8 mouse cellular contexts compared by ENCODE assay signal in genomic region chr16:32246952-32247370, GRCm38 (mm10). TPM values are rescaled to one million over a fixed set of nuclear protein-coding genes. Genes with fewer than 3 reads are reported as not detected.
A peak's percentile ranks its signal among the peaks of the same experiment; 100 is the strongest.
DNase-seq lines count a peak whose midpoint lies in the region; ATAC-seq lines count a peak whose summit lies in the region.

Gene Fbxo45, minus strand, starts transcription at chr16:32247158.
Gene Wdr53, plus strand, starts transcription at chr16:32247227.

- H3K27ac ChIP-seq in hindbrain, embryonic 16.5 days (ENCODE audit: low read depth, low read length), result peak within 1 kb of the TSS; percentile 95
- peak within 1 kb of the TSS; percentile 70 for H3K27ac ChIP-seq in macrophage

- H3K36me3 ChIP-seq in hindbrain, embryonic 16.5 days (ENCODE audit: control insufficient read depth, insufficient read depth, low read length), result peaks cover 3% of the 10 kb centered on the region; the same call in 1 of the 2 replicates
- no peaks in the 10 kb centered on the region for H3K36me3 ChIP-seq in macrophage (ENCODE audit: inconsistent target)

- peak within 1 kb of the TSS; percentile 96 for H3K9ac ChIP-seq in hindbrain, embryonic 16.5 days (ENCODE audit: low read depth, low read length)

- peak within 1 kb of the TSS; percentile 81 for H3K4me2 ChIP-seq in hindbrain, embryonic 16.5 days (ENCODE audit: low read length)

- H3K79me2 ChIP-seq in macrophage (ENCODE audit: inconsistent target), result peaks cover 74% of the 10 kb centered on the region

- H3K27me3 ChIP-seq in hindbrain, embryonic 16.5 days (replicated peaks; ENCODE audit: control insufficient read depth, insufficient read depth, low read length), result no peaks in the 10 kb centered on the region

- peak; percentile 99 for ATAC-seq in hindbrain, embryonic 16.5 days

- no peaks in the 10 kb centered on the region for H3K9me3 ChIP-seq in hindbrain, embryonic 16.5 days (ENCODE audit: control insufficient read depth, low read length)

- under 1% methylated on average over 47 of the region's 48 CpGs for WGBS in hindbrain, embryonic 16.5 days
- 0% methylated on average over 46 of the region's 48 CpGs for WGBS in macrophage (ENCODE audit: missing documents)

- peak within 1 kb of the TSS; percentile 99 for H3K4me3 ChIP-seq in hindbrain, embryonic 16.5 days (ENCODE audit: low read length)
- H3K4me3 ChIP-seq in macrophage (ENCODE audit: inconsistent target), result peak within 1 kb of the TSS; percentile 99

- peak; percentile 92 for DNase-seq in WW6 (ENCODE audit: low read depth, low spot score)
- DNase-seq in cerebellum, postnatal 4 days (ENCODE audit: low spot score in 2 of 2), result peak; percentile 90 to 95
- DNase-seq in gastrocnemius, adult 18-20 months (ENCODE audit: low spot score), result peak; percentile 96
- peak; percentile 99 for DNase-seq in left cerebral cortex, adult 18-20 months (ENCODE audit: low spot score in 2 of 2)
- DNase-seq in right cerebral cortex, adult 18-20 months, result peak; percentile 99
- DNase-seq in urinary bladder, postnatal 10 days (ENCODE audit: low spot score), result peak; percentile 89

- H3K4me1 ChIP-seq in hindbrain, embryonic 16.5 days (ENCODE audit: control insufficient read depth, insufficient read depth, low read depth, low read length), result peaks cover 24% of the 10 kb centered on the region

RNA-seq across cellular contexts. Expression of gene Fbxo45, which starts in this region (rescaled TPM):
- total RNA-seq in gastrocnemius, adult 18-20 months (2021), result 10 to 100 TPM; 16.1 to 16.7 TPM
- polyA plus RNA-seq in hindbrain, embryonic 16.5 days (2015; fragmentation: Nextera tagmentation; extraction: Ambion mirVana), result 5.6 and 6.0 TPM in 2 replicates
- 10 to 100 TPM; 44.8 to 50.3 TPM for total RNA-seq in left cerebral cortex, adult 18-20 months (2021)
- total RNA-seq in macrophage (2018; cell fraction: chromatin; rRNA removed), result 10 to 100 TPM in 5 of 26 experiments, 1 to 10 TPM in 21; 3.2 to 12.7 (median 6.9) TPM
- 10 to 100 TPM in 10 of 26 experiments, 1 to 10 TPM in 16; 6.0 to 12.6 (median 9.0) TPM for total RNA-seq in macrophage (2018; cell fraction: cytosol; rRNA removed)
- total RNA-seq in macrophage (2018; cell fraction: nucleus; rRNA removed), result 10 to 100 TPM in 13 of 26 experiments, 1 to 10 TPM in 13; 5.3 to 21.4 (median 10.1) TPM
- polyA plus RNA-seq in macrophage (2018), result 7.9 to 11.3 TPM (median 8.2 TPM) in 3 replicates

RNA-seq across cellular contexts. Expression of gene Wdr53, which starts in this region (rescaled TPM):
- 1 to 10 TPM; 5.2 to 7.4 TPM for total RNA-seq in gastrocnemius, adult 18-20 months (2021)
- polyA plus RNA-seq in hindbrain, embryonic 16.5 days (2015; fragmentation: Nextera tagmentation; extraction: Ambion mirVana), result 14.2 and 15.8 TPM in 2 replicates
- total RNA-seq in left cerebral cortex, adult 18-20 months (2021), result 10 to 100 TPM; 12.4 to 12.5 TPM
- 10 to 100 TPM in 19 of 26 experiments, 1 to 10 TPM in 7; 5.2 to 29.7 (median 14.5) TPM for total RNA-seq in macrophage (2018; cell fraction: chromatin; rRNA removed)
- total RNA-seq in macrophage (2018; cell fraction: cytosol; rRNA removed), result 10 to 100 TPM in 23 of 26 experiments, 1 to 10 TPM in 3; 9.4 to 21.4 (median 17.3) TPM
- total RNA-seq in macrophage (2018; cell fraction: nucleus; rRNA removed), result 10 to 100 TPM in 21 of 26 experiments, 1 to 10 TPM in 5; 6.4 to 33.6 (median 13.4) TPM
- polyA plus RNA-seq in macrophage (2018), result 14.7 to 20.5 TPM (median 18.9 TPM) in 3 replicates

Comparison
In these comparisons a context has a peak if more than half of its experiments do, and no peak if none do; other contexts are left out.
1. Peak in every context shown above with its lines: DNase-seq, ATAC-seq, H3K4me3 ChIP-seq and H3K27ac ChIP-seq.